Mouse (Mus musculus) forebrain, embryonic 13.5 days (tissue): ENCODE data around the gene Plcl2. TPM values are rescaled to one million over a fixed set of nuclear protein-coding genes. Genes with fewer than 3 reads are reported as not detected.
A peak's percentile ranks its signal among the peaks of the same experiment; 100 is the strongest.

Experiments used
- ATAC-seq: fragments of 200-750 bp; cut with Nextera tagmentation; 2 replicates; pipeline ENCODE4 v1.8.0; 2017
- H3K27ac ChIP-seq: fragments of 300-500 bp; sonication (generic); 2 replicates; pipeline ENCODE4 v1.5.1; 2015; ENCODE audit warnings: inconsistent platforms, mild to moderate bottlenecking, moderate library complexity
- H3K27me3 ChIP-seq: fragments of 300-500 bp; sonication (generic); 2 replicates; pipeline ENCODE4 v1.6.1; 2015; ENCODE audit warnings: mild to moderate bottlenecking, inconsistent platforms
- H3K36me3 ChIP-seq: fragments of 300-500 bp; sonication (generic); 2 replicates; pipeline ENCODE4 v1.6.1; 2015; ENCODE audit warnings: mild to moderate bottlenecking, inconsistent platforms; ENCODE audit not compliant: poor library complexity, severe bottlenecking
- H3K4me1 ChIP-seq: fragments of 300-500 bp; sonication (generic); 2 replicates; pipeline ENCODE4 v1.6.1; 2015; ENCODE audit warnings: inconsistent platforms
- H3K4me2 ChIP-seq: fragments of 300-500 bp; sonication (generic); 2 replicates; pipeline ENCODE4 v1.6.1; 2015; ENCODE audit warnings: inconsistent platforms, mild to moderate bottlenecking, moderate library complexity
- H3K4me3 ChIP-seq: fragments of 300-500 bp; sonication (generic); 2 replicates; pipeline ENCODE4 v1.5.1; 2015; ENCODE audit warnings: mild to moderate bottlenecking, inconsistent platforms
- H3K9ac ChIP-seq: fragments of 300-500 bp; sonication (generic); 2 replicates; pipeline ENCODE4 v1.6.1; 2015; ENCODE audit warnings: mild to moderate bottlenecking, inconsistent platforms
- H3K9me3 ChIP-seq: fragments of 300-500 bp; sonication (generic); replicated peaks from 2 replicates; pipeline ENCODE4 v1.6.1; 2016; ENCODE audit warnings: inconsistent platforms
- WGBS: fragments of 180-500 bp; shearing (Covaris S2); methylation state at CpG from one replicate; pipeline ENCODE4 v1.1.7; 2015; 5-methylcytosine and 5-hydroxymethylcytosine counted together
- polyA plus RNA-seq: library from polyadenylated mRNA; unstranded; fragments of >200 nt; fragmentation: Nextera tagmentation; extraction: Ambion mirVana; gene quantifications from 2 replicates; pipeline ENCODE4 v1.2.1, GENCODE M21; 2015

Plcl2 gene
- polyA plus RNA-seq, 1 experiment from 2014 or later: 5.7 TPM

- H3K9ac ChIP-seq: no peak overlapping the region
- H3K9me3 ChIP-seq: no peaks in the 10 kb centered on the region
- peaks cover 8% of the 10 kb centered on the region; the same call in 1 of the 2 replicates for H3K4me1 ChIP-seq
- no peaks in the 10 kb centered on the region for H3K36me3 ChIP-seq
- no peak overlapping the region for H3K4me3 ChIP-seq
- H3K4me2 ChIP-seq: no peak overlapping the region
- ATAC-seq: no peak
- H3K27me3 ChIP-seq: no peaks in the 10 kb centered on the region
- WGBS: 82% methylated on average over 6 of the region's 6 CpGs
- no peak overlapping the region for H3K27ac ChIP-seq
These were observed 4.9 kb upstream of the Plcl2 start for GRCm38 (mm10) chr17:50504070-50504846.

GRCm38 (mm10) chr17:50505910-50506634 lies 3.1 kb upstream of the Plcl2 start:
- H3K4me2 ChIP-seq: no peak overlapping the region
- no peak for ATAC-seq
- H3K9ac ChIP-seq: no peak overlapping the region
- peaks cover 19% of the 10 kb centered on the region for H3K4me1 ChIP-seq
- H3K27me3 ChIP-seq: no peaks in the 10 kb centered on the region
- no peak overlapping the region for H3K27ac ChIP-seq
- no peak overlapping the region for H3K4me3 ChIP-seq
- no peaks in the 10 kb centered on the region for H3K36me3 ChIP-seq
- WGBS: 80% methylated on average over 10 of the region's 10 CpGs
- H3K9me3 ChIP-seq: no peaks in the 10 kb centered on the region

- no peak overlapping the region for H3K4me2 ChIP-seq
- 74% methylated on average over 13 of the region's 13 CpGs for WGBS
- no peak overlapping the region for H3K9ac ChIP-seq
- peaks cover 24% of the 10 kb centered on the region for H3K4me1 ChIP-seq
- H3K36me3 ChIP-seq: no peaks in the 10 kb centered on the region
- no peak overlapping the region for H3K27ac ChIP-seq
- no peak overlapping the region for H3K4me3 ChIP-seq
- no peak for ATAC-seq
- H3K27me3 ChIP-seq: no peaks in the 10 kb centered on the region
- H3K9me3 ChIP-seq: no peaks in the 10 kb centered on the region
These were observed 2.3 kb upstream of the Plcl2 start for GRCm38 (mm10) chr17:50506861-50507321.

- peak overlapping the region; percentile 77 for H3K4me3 ChIP-seq
- no peaks in the 10 kb centered on the region for H3K9me3 ChIP-seq
- 13% methylated on average over 18 of the region's 18 CpGs for WGBS
- no peaks in the 10 kb centered on the region for H3K36me3 ChIP-seq
- H3K27ac ChIP-seq: peak overlapping the region; percentile 95; the same call in 1 of the 2 replicates
- ATAC-seq: peak; percentile 19; the same call in 1 of the 2 replicates
- H3K9ac ChIP-seq: peak overlapping the region; percentile 83
- peaks cover 24% of the 10 kb centered on the region for H3K4me1 ChIP-seq
- peak overlapping the region; percentile 77 for H3K4me2 ChIP-seq
- no peaks in the 10 kb centered on the region for H3K27me3 ChIP-seq
These were observed 988 bp upstream of the Plcl2 start for GRCm38 (mm10) chr17:50508055-50508774.

GRCm38 (mm10) chr17:50508775-50509250 lies 390 bp upstream of the Plcl2 start:
- WGBS: 0% methylated on average over 26 of the region's 72 CpGs
- peak overlapping the region; percentile 83 for H3K9ac ChIP-seq
- H3K4me1 ChIP-seq: peaks cover 24% of the 10 kb centered on the region
- peak overlapping the region; percentile 95 for H3K27ac ChIP-seq
- peak overlapping the region; percentile 77 for H3K4me3 ChIP-seq
- no peaks in the 10 kb centered on the region for H3K36me3 ChIP-seq
- H3K4me2 ChIP-seq: peak overlapping the region; percentile 77
- no peaks in the 10 kb centered on the region for H3K9me3 ChIP-seq
- ATAC-seq: peak; percentile 86
- H3K27me3 ChIP-seq: no peaks in the 10 kb centered on the region

- Histone ChIP-seq H3K4me3 (peak overlapping the region; percentile 77), H3K9ac (peak overlapping the region; percentile 83), H3K9me3 (no peaks in the 10 kb centered on the region), H3K4me1 (peaks cover 24% of the 10 kb centered on the region), H3K27me3 (no peaks in the 10 kb centered on the region), H3K27ac (no peak overlapping the region), H3K36me3 (no peaks in the 10 kb centered on the region), H3K4me2 (peak overlapping the region; percentile 77)
- whole genome bisulfite sequencing: 25% methylated on average over 2 of the region's 2 CpGs
- ATAC-seq: no peak
These were observed 1.1 kb downstream of the Plcl2 start for GRCm38 (mm10) chr17:50510279-50510678.

GRCm38 (mm10) chr17:50510741-50511140 lies 1.5 kb downstream of the Plcl2 start:
- H3K27me3 ChIP-seq: no peaks in the 10 kb centered on the region
- peaks cover 24% of the 10 kb centered on the region for H3K4me1 ChIP-seq
- no peak overlapping the region for H3K27ac ChIP-seq
- ATAC-seq: no peak
- no peaks in the 10 kb centered on the region for H3K36me3 ChIP-seq
- H3K4me2 ChIP-seq: peak overlapping the region; percentile 77
- peak overlapping the region; percentile 32; the same call in 1 of the 2 replicates for H3K9ac ChIP-seq
- H3K9me3 ChIP-seq: no peaks in the 10 kb centered on the region
- 87% methylated on average over 1 of the region's 1 CpGs for WGBS
- H3K4me3 ChIP-seq: peak overlapping the region; percentile 77

GRCm38 (mm10) chr17:50512222-50512621 lies 3.0 kb downstream of the Plcl2 start:
- WGBS: 91% methylated on average over 5 of the region's 5 CpGs
- Histone ChIP-seq H3K36me3 (no peaks in the 10 kb centered on the region), H3K4me3 (no peak overlapping the region), H3K9ac (no peak overlapping the region), H3K9me3 (no peaks in the 10 kb centered on the region), H3K4me1 (peaks cover 24% of the 10 kb centered on the region), H3K27ac (no peak overlapping the region), H3K4me2 (no peak overlapping the region), H3K27me3 (no peaks in the 10 kb centered on the region)
- no peak for ATAC-seq

GRCm38 (mm10) chr17:50512841-50513240 lies 3.6 kb downstream of the Plcl2 start:
- no peak for ATAC-seq
- no peak overlapping the region for H3K4me3 ChIP-seq
- H3K9me3 ChIP-seq: no peaks in the 10 kb centered on the region
- H3K9ac ChIP-seq: no peak overlapping the region
- no peaks in the 10 kb centered on the region for H3K36me3 ChIP-seq
- no peak overlapping the region for H3K4me2 ChIP-seq
- no peaks in the 10 kb centered on the region for H3K27me3 ChIP-seq
- peaks cover 24% of the 10 kb centered on the region for H3K4me1 ChIP-seq
- H3K27ac ChIP-seq: no peak overlapping the region
- 95% methylated on average over 7 of the region's 7 CpGs for WGBS

- WGBS: 98% methylated on average over 7 of the region's 7 CpGs
- no peak for ATAC-seq
- no peaks in the 10 kb centered on the region for H3K9me3 ChIP-seq
- H3K4me3 ChIP-seq: no peak overlapping the region
- peaks cover 22% of the 10 kb centered on the region for H3K4me1 ChIP-seq
- no peak overlapping the region for H3K27ac ChIP-seq
- H3K36me3 ChIP-seq: no peaks in the 10 kb centered on the region
- no peak overlapping the region for H3K4me2 ChIP-seq
- H3K9ac ChIP-seq: no peak overlapping the region
- H3K27me3 ChIP-seq: no peaks in the 10 kb centered on the region
These were observed 4.2 kb downstream of the Plcl2 start for GRCm38 (mm10) chr17:50513376-50513775.

- 77% methylated on average over 7 of the region's 7 CpGs for WGBS
- Histone ChIP-seq H3K27ac (no peak overlapping the region), H3K4me3 (no peak overlapping the region), H3K4me1 (peaks cover 19% of the 10 kb centered on the region), H3K9me3 (no peaks in the 10 kb centered on the region), H3K4me2 (no peak overlapping the region), H3K36me3 (no peaks in the 10 kb centered on the region), H3K27me3 (no peaks in the 10 kb centered on the region), H3K9ac (no peak overlapping the region)
- no peak for ATAC-seq
These were observed 4.8 kb downstream of the Plcl2 start for GRCm38 (mm10) chr17:50514012-50514411.

- ATAC-seq: no peak
- H3K27ac ChIP-seq: no peak overlapping the region
These were observed 6.7 kb downstream of the Plcl2 start for GRCm38 (mm10) chr17:50515926-50516325.

More at GRCm38 (mm10) chr17:50515926-50516325, 6.7 kb downstream of the Plcl2 start:
- WGBS: 74% methylated on average over 4 of the region's 4 CpGs
- no peak overlapping the region for H3K4me2 ChIP-seq
- H3K4me3 ChIP-seq: no peak overlapping the region
- H3K4me1 ChIP-seq: peaks cover 9% of the 10 kb centered on the region
- H3K9me3 ChIP-seq: no peaks in the 10 kb centered on the region
- H3K36me3 ChIP-seq: no peaks in the 10 kb centered on the region
- no peaks in the 10 kb centered on the region for H3K27me3 ChIP-seq
- no peak overlapping the region for H3K9ac ChIP-seq
